Mouse (Mus musculus) urinary bladder, postnatal 36 days (tissue): ENCODE results near the gene Cdc7.

ENCODE experiments used
- DNase-seq, 2 experiments: peaks; one replicate each; pipeline ENCODE4 v3.0.0; 2022; ENCODE audit warnings: low spot score in 2 of 2, mixed read lengths in 1 of 2

Gene Cdc7

DNA sequence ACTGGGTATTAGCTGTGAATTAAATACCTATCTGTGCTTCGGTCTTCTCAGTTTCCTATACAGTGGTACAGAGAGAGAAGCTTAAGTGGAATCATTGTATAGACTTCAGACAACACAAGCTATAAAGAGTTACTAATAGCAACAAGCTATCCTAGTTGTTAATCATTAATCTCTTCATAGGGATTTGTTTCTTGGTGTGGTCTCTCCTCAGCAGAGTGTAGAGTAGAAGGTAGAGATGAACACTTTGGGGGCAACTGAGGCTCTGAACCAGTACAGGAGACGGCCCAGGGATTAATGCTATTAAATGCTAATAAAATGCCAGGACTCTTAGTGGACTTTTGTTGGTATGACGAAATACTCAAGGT, 57.9 kb downstream of the Cdc7 start:
- no peak for DNase-seq

DNA sequence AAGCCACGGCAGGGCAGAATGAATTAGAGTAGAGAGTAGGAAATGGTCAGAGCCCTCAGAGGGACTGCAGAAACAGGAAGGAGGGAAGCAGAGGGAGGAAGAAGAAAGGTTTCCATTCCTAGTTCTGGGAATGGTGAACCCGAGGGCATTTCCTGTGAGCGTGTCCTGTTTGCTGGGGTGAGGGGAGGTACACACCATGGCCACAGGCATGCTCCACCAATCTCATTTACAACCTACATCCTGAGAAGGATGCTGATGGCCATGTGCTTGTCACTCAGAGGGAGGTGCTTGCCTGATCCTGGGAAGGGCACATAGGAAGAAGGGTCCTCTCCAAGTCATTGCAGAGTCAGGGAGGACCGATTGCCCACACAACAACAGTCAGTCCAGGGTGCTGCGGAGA, 59.8 kb downstream of the Cdc7 start:
- DNase-seq: no peak

DNA sequence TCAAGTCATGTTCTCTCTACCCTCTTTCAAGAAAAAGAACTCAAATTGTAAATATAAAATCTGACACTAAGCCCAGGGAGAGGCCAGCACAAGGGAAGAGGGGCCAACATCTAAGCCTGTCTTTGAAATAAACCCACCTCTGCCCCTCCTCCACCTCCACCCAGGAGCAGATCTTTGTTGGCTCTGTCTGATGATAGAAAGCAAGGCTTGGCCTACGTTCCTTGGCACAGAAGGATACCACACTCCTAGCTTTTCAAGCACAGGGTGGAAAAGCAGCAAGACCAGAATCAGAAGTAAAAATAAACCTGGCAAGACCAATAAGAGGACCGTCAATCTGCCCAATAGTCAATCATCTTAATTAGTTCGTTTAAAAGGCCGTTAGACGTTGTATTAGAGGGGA, 61.2 kb downstream of the Cdc7 start:
- no peak for DNase-seq

DNA sequence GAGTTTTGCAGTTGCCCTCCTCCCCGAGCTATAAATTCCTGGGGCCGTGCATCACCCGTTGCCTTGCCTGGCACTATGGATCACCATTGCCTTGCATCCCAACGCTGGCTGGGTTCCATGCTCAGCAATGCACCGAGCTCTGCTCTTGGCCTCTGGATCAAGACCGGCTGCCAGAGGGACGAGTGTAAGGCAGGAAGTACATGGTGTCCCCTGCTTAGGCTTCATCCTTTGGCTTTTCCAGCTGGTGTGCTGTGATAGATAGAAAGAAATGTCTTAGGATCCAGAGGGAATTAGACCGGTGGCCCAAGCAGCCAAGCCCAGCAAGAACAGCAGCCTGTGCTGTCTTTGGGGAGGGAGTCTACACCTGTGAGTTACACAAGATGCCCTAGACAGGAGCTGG, 61.7 kb downstream of the Cdc7 start:
- DNase-seq: peak in 1 of 2 experiments; percentile 60

DNA sequence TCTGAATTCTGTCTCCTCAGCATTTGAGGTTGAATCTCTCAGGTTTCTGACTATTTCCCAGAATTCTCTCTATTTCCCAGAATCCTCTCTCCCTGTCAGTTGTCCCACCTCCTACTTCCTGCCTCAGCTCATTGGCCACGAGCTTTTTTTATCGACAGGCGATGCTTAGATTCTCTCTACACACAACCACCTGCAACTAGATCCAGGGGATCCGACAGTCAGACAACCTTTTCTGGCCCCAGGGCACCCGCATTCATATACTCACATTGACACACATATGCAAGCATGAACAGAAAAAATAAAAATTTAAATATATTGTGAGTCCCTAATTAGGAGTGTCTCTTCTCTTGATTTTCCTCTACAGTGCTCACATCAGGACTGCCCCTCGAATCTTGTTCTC, 63.5 kb downstream of the Cdc7 start:
- DNase-seq: no peak

DNA sequence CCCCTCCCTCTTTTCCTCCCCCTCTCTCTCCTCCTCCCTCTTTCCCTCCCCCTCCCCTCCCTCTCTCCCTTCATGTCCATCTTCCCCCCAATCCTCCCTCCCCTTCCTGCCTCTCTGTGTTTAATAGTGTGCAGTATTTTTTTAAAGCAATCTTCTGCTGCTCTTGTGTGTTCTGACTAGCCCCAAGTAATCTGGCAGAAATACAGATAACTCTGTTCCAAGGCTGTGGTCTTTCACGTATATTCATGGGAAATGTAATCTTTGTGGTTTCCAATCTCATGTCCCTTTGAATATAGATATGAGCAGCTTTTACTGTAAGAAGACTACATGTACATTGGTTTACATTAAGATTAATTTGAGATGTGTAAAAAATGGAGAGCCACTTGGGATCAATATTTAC, 64.4 kb downstream of the Cdc7 start:
- DNase-seq: no peak

DNA sequence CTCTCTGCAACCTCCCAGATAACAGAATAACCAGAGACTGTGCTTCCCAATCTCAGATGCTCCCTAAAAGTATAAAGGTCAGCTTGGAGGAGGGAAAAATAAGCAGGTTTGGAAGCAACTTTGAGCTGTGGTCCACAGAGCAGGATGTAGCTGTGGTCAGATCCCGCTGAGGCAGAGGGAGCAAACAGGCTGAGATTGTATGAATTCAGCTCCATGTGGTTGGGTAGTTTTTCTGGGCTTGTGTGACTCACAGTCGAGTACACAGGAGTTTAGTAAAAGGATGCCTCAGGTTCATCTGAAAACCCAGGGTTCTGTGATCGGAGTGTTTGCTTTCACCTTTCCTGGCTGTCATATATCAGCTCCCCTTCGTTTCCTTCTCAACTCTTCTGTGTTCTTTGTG, 65.7 kb downstream of the Cdc7 start:
- DNase-seq: no peak

DNA sequence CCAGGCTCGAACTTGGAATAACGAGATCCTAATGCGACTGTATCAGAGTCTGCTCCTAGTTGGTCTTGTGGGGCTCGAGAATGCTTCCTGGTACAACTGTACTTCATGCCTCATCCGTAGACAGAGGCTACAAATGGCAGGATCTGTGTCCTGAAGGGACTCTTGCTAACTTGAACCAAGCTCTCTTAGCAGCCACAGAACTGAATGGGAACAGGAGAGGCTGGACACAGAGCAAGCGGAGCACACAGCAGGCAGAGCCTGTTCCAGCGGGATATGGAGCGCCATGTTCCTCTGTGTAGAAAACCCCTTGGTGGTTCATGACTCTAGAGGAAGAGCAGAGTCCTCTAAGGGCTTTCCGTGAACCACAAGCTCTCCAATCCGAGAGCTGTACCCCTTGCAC, 66.7 kb downstream of the Cdc7 start:
- DNase-seq: no peak
